Mouse (Mus musculus) MEL (cell line): ENCODE data around the gene Atp1a4. TPM values are rescaled to one million over a fixed set of nuclear protein-coding genes. Genes with fewer than 3 reads are reported as not detected.
A peak's percentile ranks its signal among the peaks of the same experiment; 100 is the strongest.

ENCODE experiments used
- DNase-seq: peaks from one replicate; pipeline ENCODE4 v3.0.0; 2011; ENCODE audit warnings: low read depth, low spot score
- H3K27ac ChIP-seq: 2 replicates; pipeline ENCODE4 v1.5.1; 2012; ENCODE audit warnings: low read depth, mild to moderate bottlenecking, control low read depth, low read length, moderate library complexity; ENCODE audit not compliant: control insufficient read depth
- H3K27me3 ChIP-seq, 2 experiments: fragments of 150-350 bp in 1 of 2; sonication (generic) in 1 of 2; 2 replicates each; pipeline ENCODE4 v1.6.1; 2012; ENCODE audit warnings: low read length in 2 of 2, mild to moderate bottlenecking in 2 of 2, improper control_type of control experiment in 1 of 2, moderate library complexity in 1 of 2; ENCODE audit not compliant: insufficient read depth in 2 of 2, control insufficient read depth in 1 of 2
- H3K36me3 ChIP-seq, 2 experiments: 2 replicates each; pipeline ENCODE4 v1.6.1; 2012 to 2014; ENCODE audit warnings: low read length in 2 of 2, improper control_type of control experiment in 1 of 2, inconsistent platforms in 1 of 2, mild to moderate bottlenecking in 1 of 2; ENCODE audit not compliant: insufficient read depth in 2 of 2, control insufficient read depth in 1 of 2
- H3K4me1 ChIP-seq, 2 experiments: fragments of 150-350 bp in 1 of 2; sonication (generic) in 1 of 2; 2 replicates each; pipeline ENCODE4 v1.6.1; 2012; ENCODE audit warnings: low read length in 2 of 2, improper control_type of control experiment in 1 of 2, mild to moderate bottlenecking in 1 of 2; ENCODE audit not compliant: insufficient read depth in 2 of 2, control insufficient read depth in 1 of 2
- H3K4me3 ChIP-seq, 2 experiments: fragments of 150-350 bp in 1 of 2; sonication (generic) in 1 of 2; 2 replicates each; pipeline ENCODE4 v1.5.1; 2012; ENCODE audit warnings: low read depth in 2 of 2, low read length in 2 of 2, mild to moderate bottlenecking in 2 of 2, moderate library complexity in 2 of 2, control low read depth in 1 of 2, improper control_type of control experiment in 1 of 2; ENCODE audit not compliant: control insufficient read depth in 1 of 2, insufficient read depth in 1 of 2
- H3K79me2 ChIP-seq: 2 replicates; pipeline ENCODE4 v1.6.1; 2012; ENCODE audit warnings: mild to moderate bottlenecking, low read length, moderate library complexity; ENCODE audit not compliant: control insufficient read depth, poor library complexity, insufficient read depth
- H3K9ac ChIP-seq: 2 replicates; pipeline ENCODE4 v1.6.1; 2012; ENCODE audit warnings: low read depth, mild to moderate bottlenecking, control low read depth, low read length, moderate library complexity; ENCODE audit not compliant: control insufficient read depth, poor library complexity, severe bottlenecking
- H3K9me3 ChIP-seq: fragments of 150-350 bp; sonication (generic); replicated peaks from 2 replicates; pipeline ENCODE4 v1.6.1; 2012; ENCODE audit warnings: mild to moderate bottlenecking, low read length, improper control_type of control experiment, moderate library complexity; ENCODE audit not compliant: insufficient read depth
- CTCF ChIP-seq, 3 experiments: IDR thresholded peaks in 2 of 3; conservative IDR thresholded peaks in 1 of 3; 2 replicates each; pipeline ENCODE4 v1.5.1; 2011 to 2012; ENCODE audit warnings: low read length in 3 of 3, low read depth in 2 of 3, mild to moderate bottlenecking in 2 of 3, improper control_type of control experiment in 1 of 3, inconsistent platforms in 1 of 3, mixed read lengths in 1 of 3, moderate library complexity in 1 of 3; ENCODE audit not compliant: control insufficient read depth in 1 of 3, insufficient read depth in 1 of 3, poor library complexity in 1 of 3, severe bottlenecking in 1 of 3
- E2F4 ChIP-seq: IDR thresholded peaks from 2 replicates; pipeline ENCODE4 v1.6.1; 2011; ENCODE audit warnings: low read depth, low read length, improper control_type of control experiment, borderline replicate concordance
- ELF1 ChIP-seq: IDR thresholded peaks from 2 replicates; pipeline ENCODE4 v1.6.1; 2014; ENCODE audit warnings: low read depth, mild to moderate bottlenecking, inconsistent platforms, low read length, improper control_type of control experiment, moderate library complexity
- HCFC1 ChIP-seq: IDR thresholded peaks from 2 replicates; pipeline ENCODE4 v1.6.1; 2012; ENCODE audit warnings: low read depth, mild to moderate bottlenecking, inconsistent platforms, low read length, improper control_type of control experiment, moderate library complexity
- JUND ChIP-seq: IDR thresholded peaks from 2 replicates; pipeline ENCODE4 v1.6.1; 2011; ENCODE audit warnings: low read depth, mild to moderate bottlenecking, improper control_type of control experiment, low read length
- KAT2A ChIP-seq: conservative IDR thresholded peaks from 2 replicates; pipeline ENCODE4 v1.6.1; 2012; ENCODE audit warnings: low read depth, low read length, improper control_type of control experiment, inconsistent platforms
- MAZ ChIP-seq: IDR thresholded peaks from 2 replicates; pipeline ENCODE4 v1.6.1; 2012; ENCODE audit warnings: low read depth, mild to moderate bottlenecking, inconsistent platforms, low read length, improper control_type of control experiment
- MYB ChIP-seq: IDR thresholded peaks from 2 replicates; pipeline ENCODE4 v1.6.1; 2011; ENCODE audit warnings: mild to moderate bottlenecking, low read depth, low read length, improper control_type of control experiment
- NRF1 ChIP-seq: IDR thresholded peaks from 2 replicates; pipeline ENCODE4 v1.6.1; 2014; ENCODE audit warnings: low read depth, mild to moderate bottlenecking, inconsistent platforms, low read length, improper control_type of control experiment, moderate library complexity; ENCODE audit not compliant: poor library complexity, insufficient read depth, severe bottlenecking
- RAD21 ChIP-seq: IDR thresholded peaks from 2 replicates; pipeline ENCODE4 v1.6.1; 2011; ENCODE audit warnings: mild to moderate bottlenecking, low read depth, low read length, improper control_type of control experiment
- SMC3 ChIP-seq: IDR thresholded peaks from 2 replicates; pipeline ENCODE4 v1.6.1; 2011; ENCODE audit warnings: low read depth, low read length, improper control_type of control experiment
- TAL1 ChIP-seq: IDR thresholded peaks from 2 replicates; pipeline ENCODE4 v1.6.1; 2012; ENCODE audit warnings: mild to moderate bottlenecking, inconsistent platforms, low read length, moderate library complexity, mixed read lengths
- TBP ChIP-seq: IDR thresholded peaks from 2 replicates; pipeline ENCODE4 v1.8.0; 2011; ENCODE audit warnings: low read depth, low read length, improper control_type of control experiment
- TCF12 ChIP-seq: IDR thresholded peaks from 2 replicates; pipeline ENCODE4 v1.6.1; 2014; ENCODE audit warnings: low read depth, mild to moderate bottlenecking, inconsistent platforms, low read length, improper control_type of control experiment, moderate library complexity
- UBTF ChIP-seq: IDR thresholded peaks from 2 replicates; pipeline ENCODE4 v1.6.1; 2012; ENCODE audit warnings: low read depth, mild to moderate bottlenecking, inconsistent platforms, low read length, improper control_type of control experiment, moderate library complexity, borderline replicate concordance; ENCODE audit not compliant: insufficient read depth
- ZMIZ1 ChIP-seq: IDR thresholded peaks from 2 replicates; pipeline ENCODE4 v1.6.1; 2012; ENCODE audit warnings: low read depth, mild to moderate bottlenecking, inconsistent platforms, low read length, improper control_type of control experiment, moderate library complexity
- ZNF384 ChIP-seq: IDR thresholded peaks from 2 replicates; pipeline ENCODE4 v1.6.1; 2012; ENCODE audit warnings: low read depth, mild to moderate bottlenecking, inconsistent platforms, low read length, improper control_type of control experiment
- polyA plus RNA-seq, 2 experiments: library from polyadenylated mRNA; stranded (reverse) in 1 of 2; unstranded in 1 of 2; fragments of >175 nt in 1 of 2; fragments of >200 nt in 1 of 2; gene quantifications; 2 replicates each; pipeline versions ENCODE4 v1.2.1 to v1.2.4; 2012; ENCODE audit warnings: low replicate concordance in 2 of 2, low read depth in 1 of 2; ENCODE audit not compliant: insufficient read length in 2 of 2, insufficient read depth in 1 of 2, missing spikeins in 1 of 2
- total RNA-seq: library from RNA; depleted of rRNA; stranded (reverse); fragments of 300-350 nt; gene quantifications from 2 replicates; pipeline ENCODE4 v1.2.3, GENCODE M21; 2012

Atp1a4 gene
- total and polyA plus RNA-seq, 3 experiments = not detected

DNA sequence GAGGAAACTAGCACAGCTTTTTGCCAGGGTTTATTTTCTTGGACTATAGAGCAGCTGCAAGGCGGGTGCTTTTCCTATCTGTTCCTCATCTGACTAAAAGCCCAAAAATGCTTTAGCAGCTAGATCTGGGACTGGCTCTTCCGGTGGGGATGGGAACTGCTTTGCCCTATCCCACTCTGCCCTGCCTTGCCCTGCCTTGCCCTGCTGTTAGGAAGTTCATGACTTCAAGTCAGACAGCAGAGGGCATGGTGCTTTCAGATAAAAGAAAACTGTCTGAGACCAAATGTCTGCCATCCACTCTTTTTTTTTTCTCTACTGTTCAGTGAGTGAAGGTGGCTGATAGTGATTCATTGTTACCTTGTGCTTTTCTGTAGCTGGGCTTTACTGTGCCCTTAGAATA lies 66.6 kb downstream of the Atp1a4 start:
- H3K36me3 ChIP-seq = peaks cover 0 to 26% of the 10 kb centered on the region in 2 experiments; a peak in 2 of 4 replicates
- no peaks in the 10 kb centered on the region for H3K79me2 ChIP-seq
- no peaks in the 10 kb centered on the region for H3K9me3 ChIP-seq
- no peak overlapping the region for H3K27ac ChIP-seq
- DNase-seq = no peak
- no peak for TF ChIP-seq ZNF384
- no peak for TF ChIP-seq JUND
- no peak for TF ChIP-seq E2F4
- no peak for TF ChIP-seq TCF12
- no peak for TF ChIP-seq MYB
- no peak for TF ChIP-seq RAD21
- no peak for TF ChIP-seq TAL1
- no peak for TF ChIP-seq NRF1
- no peak for TF ChIP-seq TBP
- TF ChIP-seq ZMIZ1 = no peak
- no peak for TF ChIP-seq UBTF
- TF ChIP-seq, all 39 proteins: peak for 0
- Histone ChIP-seq H3K27me3 (no peaks in the 10 kb centered on the region), H3K4me1 (no peaks in the 10 kb centered on the region), H3K9ac (no peak overlapping the region), H3K4me3 (no peak overlapping the region)

DNA sequence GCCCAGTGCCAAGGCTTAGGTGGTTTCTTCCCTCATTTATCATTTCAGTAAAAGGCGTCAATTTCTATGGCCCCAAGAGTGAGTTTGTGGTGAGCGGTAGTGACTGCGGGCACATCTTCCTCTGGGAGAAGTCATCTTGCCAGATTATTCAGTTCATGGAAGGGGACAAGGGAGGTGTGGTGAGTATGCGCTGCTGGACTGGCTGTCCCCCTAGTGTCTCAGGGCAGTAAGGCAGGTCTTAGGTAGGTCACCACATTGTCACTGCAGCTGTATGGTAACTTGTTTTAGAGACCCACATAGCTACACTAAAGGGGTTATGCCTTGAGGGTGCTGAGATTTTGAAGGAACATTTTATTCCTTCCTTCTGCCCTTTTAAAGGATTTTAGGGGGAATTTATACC lies 69.3 kb downstream of the Atp1a4 start:
- TF ChIP-seq CTCF (IDR thresholded peaks at IDR 0.05 in 2 of 3, conservative IDR thresholded peaks at IDR 0.05 in 1 of 3; ENCODE audit: control insufficient read depth in 1 of 3, insufficient read depth in 1 of 3, low read depth in 2 of 3, low read length in 3 of 3, poor library complexity in 1 of 3, severe bottlenecking in 1 of 3) = peak; percentile 36 to 62 (median 44); a peak in 5 of 6 replicates
- TF ChIP-seq KAT2A = no peak
- TF ChIP-seq SMC3 = peak; percentile 17; the same call in 1 of the 2 replicates
- TF ChIP-seq HCFC1 = no peak
- TF ChIP-seq ELF1 = no peak
- no peak for TF ChIP-seq MAZ
- TF ChIP-seq TCF12 = no peak
- H3K27ac ChIP-seq = no peak overlapping the region
- H3K9ac ChIP-seq = no peak overlapping the region
- no peaks in the 10 kb centered on the region for H3K9me3 ChIP-seq
- DNase-seq = peak; percentile 47
- H3K36me3 ChIP-seq = peaks cover 5 to 28% of the 10 kb centered on the region in 2 experiments
- no peaks in the 10 kb centered on the region for H3K27me3 ChIP-seq
- no peaks in the 10 kb centered on the region for H3K79me2 ChIP-seq
- peaks cover 0 to 3% of the 10 kb centered on the region in 2 experiments; a peak in 1 of 4 replicates for H3K4me1 ChIP-seq
- H3K4me3 ChIP-seq = no peak overlapping the region
